Mouse (Mus musculus) heart, postnatal 0 days (tissue): ENCODE measurements around the gene Trir. TPM values are rescaled to one million over a fixed set of nuclear protein-coding genes. Genes with fewer than 3 reads are reported as not detected.

Source experiments
- ATAC-seq: fragments of 200-750 bp; cut with Nextera tagmentation; 2 replicates; pipeline ENCODE4 v1.8.0; 2017; ENCODE audit warnings: low read depth, moderate number of reproducible peaks, moderate library complexity; ENCODE audit not compliant: insufficient read depth
- DNase-seq: peaks from one replicate; pipeline ENCODE4 v3.0.0-alpha.2; 2016; ENCODE audit warnings: low spot score
- H3K27ac ChIP-seq: fragments of 300-500 bp; sonication (generic); 2 replicates; pipeline ENCODE4 v1.5.1; 2014; ENCODE audit warnings: low read depth, mild to moderate bottlenecking
- H3K27me3 ChIP-seq: fragments of 300-500 bp; sonication (generic); 2 replicates; pipeline ENCODE4 v1.6.1; 2014; ENCODE audit warnings: low read length, mixed read lengths; ENCODE audit not compliant: control insufficient read depth, insufficient read depth
- H3K36me3 ChIP-seq: fragments of 300-500 bp; sonication (generic); replicated peaks from 2 replicates; pipeline ENCODE4 v1.6.1; 2014; ENCODE audit warnings: low read length, mixed read lengths; ENCODE audit not compliant: control insufficient read depth, insufficient read depth
- H3K4me1 ChIP-seq: fragments of 300-500 bp; sonication (generic); 2 replicates; pipeline ENCODE4 v1.6.1; 2014; ENCODE audit warnings: antibody characterized with exemption; ENCODE audit not compliant: control insufficient read depth, insufficient read depth
- H3K4me2 ChIP-seq: fragments of 300-500 bp; sonication (generic); 2 replicates; pipeline ENCODE4 v1.6.1; 2014; ENCODE audit warnings: low read depth, mild to moderate bottlenecking, low read length, moderate library complexity
- H3K4me3 ChIP-seq: fragments of 300-500 bp; sonication (generic); 2 replicates; pipeline ENCODE4 v1.5.1; 2014; ENCODE audit warnings: low read depth, low read length
- H3K9ac ChIP-seq: fragments of 300-500 bp; sonication (generic); replicated peaks from 2 replicates; pipeline ENCODE4 v1.6.1; 2014; ENCODE audit warnings: low read depth, low read length, mixed read lengths
- H3K9me3 ChIP-seq: fragments of 300-500 bp; sonication (generic); replicated peaks from 2 replicates; pipeline ENCODE4 v1.6.1; 2016; ENCODE audit warnings: low read length; ENCODE audit not compliant: control insufficient read depth
- CTCF ChIP-seq: IDR thresholded peaks from 2 replicates; pipeline ENCODE4 v1.5.1; 2016; ENCODE audit warnings: antibody characterized with exemption, control low read depth, low read depth
- EP300 ChIP-seq: IDR thresholded peaks from 2 replicates; pipeline ENCODE4 v1.6.1; 2016; ENCODE audit warnings: antibody characterized with exemption, low read depth
- WGBS: fragments of 180-500 bp; shearing (Covaris S2); extraction: QIAGEN DNeasy Blood & Tissue Kit; methylation state at CpG from one replicate; pipeline ENCODE4 v1.1.7; 2014; 5-methylcytosine and 5-hydroxymethylcytosine counted together
- polyA plus RNA-seq: library from polyadenylated mRNA; unstranded; fragments of >200 nt; fragmentation: Nextera tagmentation; extraction: Ambion mirVana; gene quantifications from 2 replicates; pipeline ENCODE4 v1.2.1, GENCODE M21; 2015
- total RNA-seq: library from RNA; depleted of rRNA; stranded (reverse); fragments of >200 nt; gene quantifications from 2 replicates; pipeline ENCODE4 v1.2.3, GENCODE M21; 2014; ENCODE audit warnings: low replicate concordance

Trir gene
- total and polyA plus RNA-seq, 2 experiments from 2014 or later, result 62.4 to 196 TPM

DNA sequence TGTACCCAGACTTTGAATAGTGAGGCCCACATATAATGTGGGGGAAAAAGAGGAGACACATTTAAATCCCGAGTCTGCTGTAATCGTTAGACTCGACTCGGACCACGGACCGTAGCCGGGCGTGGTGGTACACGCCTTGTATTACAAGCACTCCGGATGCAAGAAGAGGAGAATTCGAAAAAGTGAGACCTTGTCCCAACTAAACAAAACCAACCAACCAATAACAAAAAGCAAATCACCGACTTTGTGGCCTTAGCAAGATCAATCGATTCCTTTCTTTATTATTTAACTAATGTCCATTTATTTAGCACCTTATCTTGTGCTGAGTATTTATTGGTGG is 863 bp downstream of the Trir start:
- peak; percentile 15 for DNase-seq

GRCm38 (mm10) chr8:85027922-85028321 is 1.3 kb downstream of the Trir start:
- no peak for DNase-seq
- TF ChIP-seq CTCF, result no peak
- TF ChIP-seq EP300, result no peak
- Histone ChIP-seq H3K4me2 (peak overlapping the region; percentile 91), H3K9me3 (no peaks in the 10 kb centered on the region), H3K36me3 (peaks cover 43% of the 10 kb centered on the region), H3K27me3 (no peaks in the 10 kb centered on the region), H3K4me1 (peaks cover 31% of the 10 kb centered on the region), H3K4me3 (peak overlapping the region; percentile 97), H3K9ac (peak overlapping the region; percentile 98), H3K27ac (no peak overlapping the region)
- ATAC-seq, result no peak
- WGBS, result 12% methylated on average over 2 of the region's 2 CpGs

More for the DNA sequence above, 863 bp downstream of the Trir start:
- Histone ChIP-seq H3K9me3 (no peaks in the 10 kb centered on the region), H3K4me2 (peak overlapping the region; percentile 91), H3K36me3 (peaks cover 41% of the 10 kb centered on the region), H3K27me3 (no peaks in the 10 kb centered on the region), H3K4me1 (peaks cover 31% of the 10 kb centered on the region), H3K27ac (peak overlapping the region; percentile 82), H3K4me3 (peak overlapping the region; percentile 97), H3K9ac (peak overlapping the region; percentile 98)
- WGBS, result 1% methylated on average over 13 of the region's 13 CpGs
- no peak for ATAC-seq
- no peak for TF ChIP-seq EP300
- TF ChIP-seq CTCF, result no peak

- H3K4me3 ChIP-seq, result no peak overlapping the region
- ATAC-seq, result no peak
- H3K9ac ChIP-seq, result no peak overlapping the region
- no peaks in the 10 kb centered on the region for H3K9me3 ChIP-seq
- H3K27ac ChIP-seq, result no peak overlapping the region
- peaks cover 28% of the 10 kb centered on the region for H3K4me1 ChIP-seq
- peaks cover 32% of the 10 kb centered on the region for H3K36me3 ChIP-seq
- no peaks in the 10 kb centered on the region for H3K27me3 ChIP-seq
- DNase-seq, result no peak
- 87% methylated on average over 14 of the region's 14 CpGs for WGBS
- TF ChIP-seq CTCF (no peak), EP300 (no peak)
- H3K4me2 ChIP-seq, result no peak overlapping the region
Observed at GRCm38 (mm10) chr8:85029271-85029670, 2.6 kb downstream of the Trir start.

GRCm38 (mm10) chr8:85032622-85033311 is 6.1 kb downstream of the Trir start:
- ATAC-seq (no peak), DNase-seq (no peak)
- H3K4me2 ChIP-seq, result no peak overlapping the region
- no peak overlapping the region for H3K4me3 ChIP-seq
- H3K27me3 ChIP-seq, result no peaks in the 10 kb centered on the region
- TF ChIP-seq CTCF, result no peak
- TF ChIP-seq EP300, result no peak
- peaks cover 18% of the 10 kb centered on the region for H3K4me1 ChIP-seq
- peaks cover 32% of the 10 kb centered on the region for H3K36me3 ChIP-seq
- 80% methylated on average over 4 of the region's 4 CpGs for WGBS
- no peak overlapping the region for H3K9ac ChIP-seq
- H3K9me3 ChIP-seq, result no peaks in the 10 kb centered on the region
- H3K27ac ChIP-seq, result no peak overlapping the region

DNA sequence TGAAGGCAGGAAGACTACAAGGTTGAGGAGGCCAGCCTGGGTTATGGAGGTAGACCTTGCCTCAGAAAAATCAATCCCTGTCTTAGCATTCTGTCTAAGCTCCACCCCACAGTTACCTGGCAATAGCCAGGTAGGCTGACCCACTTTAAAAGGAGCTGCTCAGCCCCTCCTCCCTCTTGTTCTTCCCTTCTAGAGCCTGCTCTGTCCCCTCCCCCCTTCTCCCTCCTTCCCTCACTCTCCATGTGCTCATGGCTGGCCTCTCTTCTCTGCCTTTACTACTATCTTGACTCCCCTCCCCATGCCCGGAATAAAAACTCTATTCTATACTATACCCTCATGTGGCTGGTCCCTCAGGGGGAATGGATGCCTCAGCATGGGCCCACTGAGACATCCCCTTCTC is 7.2 kb downstream of the Trir start:
- Histone ChIP-seq H3K9me3 (no peaks in the 10 kb centered on the region), H3K4me3 (no peak overlapping the region), H3K4me2 (no peak overlapping the region), H3K27me3 (no peaks in the 10 kb centered on the region), H3K4me1 (peaks cover 14% of the 10 kb centered on the region), H3K27ac (no peak overlapping the region), H3K9ac (no peak overlapping the region), H3K36me3 (peaks cover 32% of the 10 kb centered on the region)
- no peak for DNase-seq
- TF ChIP-seq CTCF (no peak), EP300 (no peak)
- no peak for ATAC-seq
- 40% methylated on average over 1 of the region's 1 CpGs for WGBS

DNA sequence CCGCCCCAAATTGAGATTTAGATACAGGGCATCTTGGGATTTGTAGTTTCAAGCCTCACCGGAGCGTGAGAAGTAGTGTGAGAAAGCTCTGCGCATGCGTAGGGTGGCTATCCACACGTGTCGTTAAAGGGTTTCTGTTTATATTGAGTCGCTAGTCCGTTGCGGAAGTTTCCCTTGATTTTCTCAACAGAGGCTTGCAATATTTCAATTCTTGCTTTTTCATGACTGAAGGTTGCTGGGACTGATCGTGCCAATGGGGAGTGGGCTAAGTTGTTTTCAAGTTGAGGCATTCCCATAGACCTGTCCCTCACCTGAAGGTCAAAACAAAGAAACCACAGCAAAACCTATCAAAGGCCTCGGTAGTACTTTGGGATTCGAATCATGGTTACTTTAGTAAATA is 8.1 kb downstream of the Trir start:
- H3K27ac ChIP-seq, result no peak overlapping the region
- no peaks in the 10 kb centered on the region for H3K9me3 ChIP-seq
- 4% methylated on average over 13 of the region's 13 CpGs for whole genome bisulfite sequencing
- no peak for ATAC-seq
- H3K27me3 ChIP-seq, result no peaks in the 10 kb centered on the region
- peak overlapping the region; percentile 94; the same call in 1 of the 2 replicates for H3K9ac ChIP-seq
- peaks cover 14% of the 10 kb centered on the region for H3K4me1 ChIP-seq
- H3K36me3 ChIP-seq, result peaks cover 28% of the 10 kb centered on the region
- H3K4me3 ChIP-seq, result peak overlapping the region; percentile 76
- H3K4me2 ChIP-seq, result peak overlapping the region; percentile 97
- TF ChIP-seq EP300, result no peak
- no peak for TF ChIP-seq CTCF
- DNase-seq, result peak; percentile 87
